Mouse (Mus musculus): Measurements from ENCODE around the gene Gm21762.
"Not testable (repeated sequence)": the region's sequence is repeated elsewhere in the genome, so short reads cannot be mapped to it uniquely, and the experiment has no call there.

Gm21762 gene

GRCm38 (mm10) chr13:120215847-120216246 lies at the start of gene Gm21762:
Gene Gm21762 (minus strand): TSS chr13:120215947.
- not testable (repeated sequence) for DNase-seq

- not testable (repeated sequence) for DNase-seq
Measured at GRCm38 (mm10) chr13:120262870-120263269, 47.1 kb upstream of the Gm21762 start, which contains the start of gene AF067061. Gene AF067061 (plus strand): TSS chr13:120263114.

- not testable (repeated sequence) for DNase-seq
Measured at GRCm38 (mm10) chr13:120259718-120260117, 44.0 kb upstream of the Gm21762 start.

- DNase-seq: not testable (repeated sequence)
Measured at GRCm38 (mm10) chr13:120258817-120259658, 43.3 kb upstream of the Gm21762 start.

GRCm38 (mm10) chr13:120251208-120251924 lies 35.6 kb upstream of the Gm21762 start:
- not testable (repeated sequence) for DNase-seq

GRCm38 (mm10) chr13:120238811-120239210 lies 23.1 kb upstream of the Gm21762 start, which contains the start of gene Gm21731:
Gene Gm21731 (plus strand): TSS chr13:120239111.
- not testable (repeated sequence) for DNase-seq

GRCm38 (mm10) chr13:120232447-120233049 lies 16.8 kb upstream of the Gm21762 start:
- not testable (repeated sequence) for DNase-seq

GRCm38 (mm10) chr13:120231798-120232197 lies 16.1 kb upstream of the Gm21762 start:
- DNase-seq: not testable (repeated sequence)

- DNase-seq: peak in 1 of 2 experiments; percentile 6
Measured at GRCm38 (mm10) chr13:120223012-120223659, 7.4 kb upstream of the Gm21762 start.

- not testable (repeated sequence) for DNase-seq
Measured at GRCm38 (mm10) chr13:120220922-120221321, 5.2 kb upstream of the Gm21762 start.

- not testable (repeated sequence) for DNase-seq
Measured at GRCm38 (mm10) chr13:120196189-120196821, 19.4 kb downstream of the Gm21762 start.

- DNase-seq: not testable (repeated sequence)
Measured at GRCm38 (mm10) chr13:120172133-120172532, 43.6 kb downstream of the Gm21762 start, which contains the start of gene Gm21818. Gene Gm21818 (plus strand): TSS chr13:120172433.

- DNase-seq: peak in 1 of 2 experiments; percentile 2
Measured at GRCm38 (mm10) chr13:120168301-120168700, 47.4 kb downstream of the Gm21762 start.

Data from cerebellum, postnatal 36 days (tissue).